Mouse (Mus musculus): ENCODE data around the gene BC048671.

- TF ChIP-seq CTCF (IDR thresholded peaks at IDR 0.05; ENCODE audit: extremely low read depth, insufficient read depth, low read length) (no peak), POLR2A (IDR thresholded peaks at IDR 0.05; ENCODE audit: extremely low read depth, insufficient read depth, low read length) (no peak)
These were observed 24.0 kb downstream of the BC048671 start, which contains the start of gene Chst13 for GRCm38 (mm10) chr6:90324991-90325390.

Measured in cortical plate, adult 2 months (tissue).